Mouse (Mus musculus) heart, adult 2 months (tissue): ENCODE measurements at regions not wholly inside any gene's neighbourhood (a gene's known extent, or its start where the extent isn't known, plus 50 kb on each side); places are given as distances from the start of the nearest gene placed in this dataset.

Source experiments
- DNase-seq, 2 experiments: peaks; one replicate each; pipeline ENCODE4 v3.0.0; 2021
- H3K27ac ChIP-seq: fragments of 200-600 bp; 2 replicates; pipeline ENCODE4 v1.8.1; 2022
- H3K27me3 ChIP-seq: fragments of 200-500 bp; 2 replicates; pipeline ENCODE4 v1.6.1; 2012; ENCODE audit warnings: mild to moderate bottlenecking, low read length, inconsistent platforms, mixed read lengths; ENCODE audit not compliant: control insufficient read depth, insufficient read depth
- H3K36me3 ChIP-seq: fragments of 200-500 bp; 2 replicates; pipeline ENCODE4 v1.6.1; 2012; ENCODE audit warnings: low read length, inconsistent platforms; ENCODE audit not compliant: control insufficient read depth, insufficient read depth
- H3K4me1 ChIP-seq: fragments of 200-500 bp; 2 replicates; pipeline ENCODE4 v1.6.1; 2011; ENCODE audit warnings: low read length; ENCODE audit not compliant: control insufficient read depth, insufficient read depth
- H3K4me3 ChIP-seq: fragments of 200-600 bp; 2 replicates; pipeline ENCODE4 v1.8.1; 2022
- H3K79me2 ChIP-seq: fragments of 200-500 bp; replicated peaks from 2 replicates; pipeline ENCODE4 v1.6.1; 2012; ENCODE audit warnings: mild to moderate bottlenecking, inconsistent platforms, low read length, moderate library complexity, mixed read lengths; ENCODE audit not compliant: control insufficient read depth, insufficient read depth
- H3K9ac ChIP-seq: fragments of 200-500 bp; 2 replicates; pipeline ENCODE4 v1.6.1; 2012; ENCODE audit warnings: low read depth, mild to moderate bottlenecking, control low read depth, inconsistent platforms, low read length, mixed read lengths
- CTCF ChIP-seq: fragments of 200-600 bp; IDR thresholded peaks from 2 replicates; pipeline ENCODE4 v1.8.1; 2022; ENCODE audit warnings: antibody characterized with exemption, mild to moderate bottlenecking, moderate library complexity
- EP300 ChIP-seq: fragments of 200-500 bp; IDR thresholded peaks from 2 replicates; pipeline ENCODE4 v1.6.1; 2011; ENCODE audit warnings: low read depth, low read length, control low read depth; ENCODE audit not compliant: insufficient read depth
- POLR2A ChIP-seq: fragments of 200-500 bp; IDR thresholded peaks from 2 replicates; pipeline ENCODE4 v1.6.1; 2011; ENCODE audit warnings: mild to moderate bottlenecking, low read depth, low read length, control low read depth; ENCODE audit not compliant: insufficient read depth
- WGBS: fragments of 180-500 bp; shearing (Covaris S2); methylation state at CpG from one replicate; pipeline ENCODE4 v1.1.7; 2018; 5-methylcytosine and 5-hydroxymethylcytosine counted together
- intact Hi-C: fragments of 180-260 bp; cut with DNase I; formaldehyde crosslinking; loops from one replicate; pipeline ENCODE4 v1.15.1; 2025

DNA sequence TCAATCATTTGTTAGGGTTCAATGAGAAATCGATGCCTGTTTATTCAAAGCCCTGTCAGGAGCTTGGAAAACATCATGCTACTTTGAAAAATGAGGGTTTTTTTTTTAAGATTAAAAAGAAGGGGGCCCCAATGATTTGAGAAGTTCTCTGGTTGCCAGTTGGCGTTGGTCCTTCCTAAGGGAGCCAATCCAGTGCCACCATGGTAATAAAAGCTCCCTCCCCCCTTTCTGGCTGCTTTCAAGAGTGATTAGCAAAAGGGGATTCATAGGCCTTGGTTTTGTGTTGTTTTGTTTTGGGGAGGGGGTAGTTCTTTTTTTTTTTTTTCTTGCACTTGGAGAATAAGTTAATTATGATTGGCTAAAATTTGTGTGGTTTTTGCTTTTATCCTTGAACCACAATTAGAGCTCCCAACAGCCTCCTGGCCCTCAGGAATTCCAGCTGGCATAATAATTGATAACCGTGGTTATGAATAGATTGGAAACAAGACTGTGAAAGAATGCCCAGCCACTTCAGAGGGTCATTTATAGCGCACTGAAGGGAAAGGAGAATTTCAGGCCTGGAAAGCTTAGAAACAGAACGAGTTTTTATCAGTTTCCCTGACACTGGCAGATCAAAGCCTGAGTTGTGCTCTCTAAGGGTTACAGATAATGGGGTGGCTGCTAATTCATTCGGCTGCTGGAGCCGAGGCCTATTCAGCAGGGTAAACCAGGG, 266.0 kb downstream of the Fam49a start:
- Histone ChIP-seq H3K27ac (no peak overlapping the region), H3K36me3 (no peaks in the 10 kb centered on the region), H3K9ac (no peak overlapping the region), H3K4me1 (no peaks in the 10 kb centered on the region), H3K79me2 (no peaks in the 10 kb centered on the region), H3K4me3 (no peak overlapping the region), H3K27me3 (no peaks in the 10 kb centered on the region)
- no peak for DNase-seq
- TF ChIP-seq POLR2A (no peak), CTCF (no peak), EP300 (no peak)
- WGBS: 34% methylated on average over 7 of the region's 7 CpGs
- intact Hi-C loops: no loop called here

DNA sequence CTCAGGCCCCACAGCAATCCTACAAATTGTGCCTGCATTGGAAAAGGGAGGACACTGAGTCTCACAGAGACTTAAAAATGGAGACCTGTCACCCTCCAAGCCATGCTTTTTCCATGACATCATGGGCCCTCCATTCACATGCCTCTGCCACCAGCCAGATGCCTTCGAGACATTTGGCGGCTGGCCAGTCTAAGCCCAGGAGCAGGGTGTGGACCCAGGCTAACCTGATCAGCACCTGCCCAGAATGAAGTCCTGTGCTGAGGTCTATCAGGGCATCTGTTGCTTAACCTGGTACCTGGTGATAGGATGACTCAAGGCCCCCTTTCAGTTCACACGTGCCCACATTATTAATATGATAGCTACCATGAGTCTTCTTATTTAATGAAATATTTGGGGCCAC, 265.4 kb downstream of the Fam49a start:
- Histone ChIP-seq H3K4me3 (no peak overlapping the region), H3K36me3 (no peaks in the 10 kb centered on the region), H3K9ac (no peak overlapping the region), H3K27me3 (no peaks in the 10 kb centered on the region), H3K4me1 (no peaks in the 10 kb centered on the region), H3K27ac (peak overlapping the region; percentile 31; the same call in 1 of the 2 replicates), H3K79me2 (no peaks in the 10 kb centered on the region)
- DNase-seq: peak; percentile 57 to 65
- intact Hi-C loops: no loop called here
- TF ChIP-seq POLR2A (no peak), EP300 (no peak), CTCF (no peak)
- 46% methylated on average over 3 of the region's 3 CpGs for WGBS

DNA sequence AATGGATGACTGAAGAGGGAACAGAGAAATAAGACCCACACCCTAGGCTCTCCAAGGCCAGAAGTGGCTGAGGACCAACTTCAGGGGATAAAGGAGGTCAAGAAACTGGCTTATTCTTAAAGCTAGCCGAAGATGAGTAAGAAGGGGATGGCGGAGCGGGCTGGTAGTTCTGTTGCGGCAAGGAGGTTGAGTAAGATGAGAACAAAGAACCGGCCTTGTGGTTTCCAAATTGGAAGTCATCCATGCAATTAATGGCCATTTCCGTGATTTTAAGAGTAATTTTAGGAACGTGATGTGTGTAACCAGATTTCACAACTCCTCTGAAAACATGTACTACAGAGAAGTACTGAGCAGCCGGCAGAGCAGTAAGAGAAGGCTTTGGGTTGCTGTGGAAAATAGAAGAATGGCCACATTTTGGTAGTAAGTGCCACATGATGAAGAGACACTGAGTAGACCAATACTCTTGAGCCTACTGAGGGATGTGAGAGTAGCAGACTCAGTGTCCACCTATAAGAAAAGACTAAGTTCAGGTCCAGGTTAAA, 258.4 kb downstream of the Fam49a start:
- DNase-seq: no peak
- H3K4me1 ChIP-seq: no peaks in the 10 kb centered on the region
- H3K27me3 ChIP-seq: no peaks in the 10 kb centered on the region
- no peak for TF ChIP-seq EP300
- TF ChIP-seq CTCF: no peak
- no peak for TF ChIP-seq POLR2A
- no peak overlapping the region for H3K4me3 ChIP-seq
- no peaks in the 10 kb centered on the region for H3K36me3 ChIP-seq
- 93% methylated on average over 8 of the region's 8 CpGs for WGBS
- H3K27ac ChIP-seq: no peak overlapping the region
- intact Hi-C loops: no loop called here
- no peaks in the 10 kb centered on the region for H3K79me2 ChIP-seq
- no peak overlapping the region for H3K9ac ChIP-seq

DNA sequence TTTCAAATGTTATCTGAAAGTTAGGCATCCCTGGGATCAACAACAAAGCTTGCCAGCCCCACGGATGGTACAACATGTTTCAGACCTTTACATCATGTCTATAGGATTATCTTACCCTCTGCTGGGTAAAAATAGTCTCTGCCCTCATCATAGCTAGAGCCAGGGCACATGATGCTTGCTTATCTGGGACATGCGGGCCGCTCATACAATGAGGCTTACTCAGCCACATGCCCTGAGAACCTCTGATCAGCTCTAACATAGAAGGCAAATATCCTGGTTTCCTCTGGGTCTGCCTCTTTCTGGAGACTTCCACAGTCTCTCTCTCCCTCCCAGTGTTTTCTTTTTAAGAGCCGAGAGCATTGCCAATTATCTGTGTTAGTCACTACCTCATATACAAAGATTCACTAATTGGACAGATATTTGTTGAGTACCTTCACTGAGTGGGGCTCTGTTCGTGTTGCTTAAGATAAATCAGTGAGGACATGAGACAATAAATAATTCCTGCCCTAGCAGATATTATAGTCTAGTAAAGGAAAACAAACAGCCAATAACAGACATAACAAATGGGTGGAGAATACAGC, 256.6 kb downstream of the Fam49a start:
- Histone ChIP-seq H3K9ac (no peak overlapping the region), H3K27ac (no peak overlapping the region), H3K36me3 (no peaks in the 10 kb centered on the region), H3K4me1 (no peaks in the 10 kb centered on the region), H3K79me2 (no peaks in the 10 kb centered on the region), H3K27me3 (no peaks in the 10 kb centered on the region), H3K4me3 (no peak overlapping the region)
- intact Hi-C loops: no loop called here
- no peak for DNase-seq
- WGBS: 26% methylated on average over 5 of the region's 5 CpGs
- TF ChIP-seq CTCF: no peak
- no peak for TF ChIP-seq POLR2A
- TF ChIP-seq EP300: 0 out of 2 replicates have a peak, but pooled peaks have one; percentile 15

DNA sequence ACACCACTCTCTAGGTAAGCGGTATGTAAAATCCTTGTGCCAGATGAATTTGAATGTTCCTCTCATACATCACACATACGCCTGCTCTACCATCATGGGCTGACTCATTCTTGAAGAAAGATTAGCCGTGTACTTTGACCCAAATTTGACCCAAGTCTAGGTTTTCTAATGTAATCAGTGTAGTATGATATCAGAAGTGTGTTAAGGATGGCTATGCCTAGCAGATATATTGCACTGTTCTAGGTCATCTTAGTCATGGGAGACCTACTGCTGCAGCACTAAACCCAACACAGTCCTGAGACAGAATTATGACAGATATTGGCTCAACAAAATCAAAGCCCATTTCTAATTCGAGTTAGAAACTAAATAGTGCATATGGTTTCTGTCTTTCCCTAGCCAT, 255.1 kb downstream of the Fam49a start:
- no peaks in the 10 kb centered on the region for H3K27me3 ChIP-seq
- intact Hi-C loops: no loop called here
- H3K4me1 ChIP-seq: no peaks in the 10 kb centered on the region
- H3K4me3 ChIP-seq: no peak overlapping the region
- 83% methylated on average over 4 of the region's 4 CpGs for WGBS
- DNase-seq: no peak
- TF ChIP-seq EP300 (no peak), CTCF (no peak), POLR2A (no peak)
- H3K36me3 ChIP-seq: no peaks in the 10 kb centered on the region
- H3K79me2 ChIP-seq: no peaks in the 10 kb centered on the region
- H3K9ac ChIP-seq: no peak overlapping the region
- H3K27ac ChIP-seq: no peak overlapping the region

DNA sequence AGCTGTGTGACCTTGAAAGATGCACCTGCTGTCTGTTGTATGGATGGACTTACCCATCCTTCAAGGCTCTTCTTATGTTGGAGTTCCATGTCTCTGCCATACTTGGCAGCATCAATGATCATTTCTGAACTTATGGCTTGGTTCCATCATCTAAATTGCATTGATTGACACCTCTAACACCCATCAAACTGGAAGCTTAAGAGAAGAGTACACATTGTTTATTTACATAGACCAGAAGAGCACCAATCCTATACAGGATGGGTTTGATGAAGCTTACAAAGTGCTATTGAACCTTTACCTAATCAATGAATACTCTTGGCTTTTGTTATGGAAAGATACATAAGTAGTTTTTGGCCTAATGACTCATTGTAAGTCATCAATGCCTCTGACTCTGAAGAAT, 248.8 kb downstream of the Fam49a start:
- H3K27ac ChIP-seq: no peak overlapping the region
- intact Hi-C loops: no loop called here
- no peaks in the 10 kb centered on the region for H3K27me3 ChIP-seq
- H3K79me2 ChIP-seq: no peaks in the 10 kb centered on the region
- no peaks in the 10 kb centered on the region for H3K36me3 ChIP-seq
- DNase-seq: no peak
- no peak for TF ChIP-seq EP300
- TF ChIP-seq CTCF: no peak
- TF ChIP-seq POLR2A: no peak
- no peaks in the 10 kb centered on the region for H3K4me1 ChIP-seq
- no peak overlapping the region for H3K9ac ChIP-seq
- H3K4me3 ChIP-seq: no peak overlapping the region
